Mouse (Mus musculus): ENCODE data around the gene Tmem156. TPM values are rescaled to one million over a fixed set of nuclear protein-coding genes. Genes with fewer than 3 reads are reported as not detected.

Gene Tmem156
- polyA plus RNA-seq, 1 experiment from 2014 or later = 1.9 TPM

DNA sequence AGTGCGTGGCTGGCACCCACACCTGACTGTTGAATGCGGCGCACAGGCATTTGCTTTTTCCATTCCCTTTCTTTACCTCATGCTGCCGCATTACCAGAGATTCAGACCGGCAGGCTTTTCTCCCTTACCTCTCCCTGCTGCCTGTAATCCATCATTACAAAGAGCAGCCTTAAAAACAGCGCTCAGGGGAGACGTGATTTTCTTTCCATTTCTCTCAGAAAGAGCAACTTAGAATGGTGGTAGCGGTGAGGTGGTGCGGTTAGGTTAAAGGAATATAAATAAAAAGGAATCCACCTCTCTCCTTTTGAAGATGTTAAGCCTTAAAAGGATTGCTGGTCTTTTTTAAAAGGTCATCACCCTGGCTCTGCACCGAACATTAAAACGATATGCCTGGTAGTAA is 22.1 kb downstream of the Tmem156 start:
- Histone ChIP-seq H3K27me3 (ENCODE audit: control insufficient read depth, insufficient read depth, low read length) (no peaks in the 10 kb centered on the region), H3K27ac (ENCODE audit: low read length) (no peak overlapping the region), H3K36me3 (ENCODE audit: control insufficient read depth, insufficient read depth, low read length) (no peaks in the 10 kb centered on the region), H3K4me2 (ENCODE audit: low read depth, low read length) (no peak overlapping the region), H3K4me3 (replicated peaks; ENCODE audit: low read length) (no peak overlapping the region), H3K9me3 (replicated peaks; ENCODE audit: control insufficient read depth, low read length) (no peaks in the 10 kb centered on the region), H3K4me1 (ENCODE audit: control insufficient read depth, insufficient read depth, low read length) (no peaks in the 10 kb centered on the region), H3K9ac (ENCODE audit: low read length) (no peak overlapping the region)
- no peak for ATAC-seq (ENCODE audit: insufficient read depth, low FRiP score)
- WGBS = 49% methylated on average over 11 of the region's 11 CpGs

DNA sequence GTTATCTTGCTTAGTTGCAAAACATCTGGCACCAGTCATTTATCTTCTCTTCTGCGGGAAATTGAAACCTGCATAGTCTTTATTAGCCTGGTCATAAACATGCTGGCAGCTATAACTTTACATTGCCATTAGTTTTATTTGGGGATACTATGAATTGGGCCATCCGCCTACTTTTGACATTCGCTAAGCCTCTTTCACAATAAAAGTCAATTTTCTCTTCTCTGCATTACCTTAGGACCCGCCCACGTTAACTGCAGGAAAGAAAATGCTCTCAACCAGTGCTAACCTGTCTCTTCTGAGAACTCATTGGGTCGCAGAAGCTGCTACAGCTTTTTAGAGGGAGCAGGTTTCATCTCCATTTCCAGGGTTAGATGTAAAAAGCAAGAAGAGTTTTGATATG is 23.8 kb downstream of the Tmem156 start:
- WGBS = 63% methylated on average over 6 of the region's 6 CpGs
- Histone ChIP-seq H3K36me3 (ENCODE audit: control insufficient read depth, insufficient read depth, low read length) (no peaks in the 10 kb centered on the region), H3K9ac (ENCODE audit: low read length) (no peak overlapping the region), H3K9me3 (replicated peaks; ENCODE audit: control insufficient read depth, low read length) (no peaks in the 10 kb centered on the region), H3K27me3 (ENCODE audit: control insufficient read depth, insufficient read depth, low read length) (no peaks in the 10 kb centered on the region), H3K27ac (ENCODE audit: low read length) (no peak overlapping the region), H3K4me2 (ENCODE audit: low read depth, low read length) (no peak overlapping the region), H3K4me1 (ENCODE audit: control insufficient read depth, insufficient read depth, low read length) (no peaks in the 10 kb centered on the region), H3K4me3 (replicated peaks; ENCODE audit: low read length) (no peak overlapping the region)
- no peak for ATAC-seq (ENCODE audit: insufficient read depth, low FRiP score)

DNA sequence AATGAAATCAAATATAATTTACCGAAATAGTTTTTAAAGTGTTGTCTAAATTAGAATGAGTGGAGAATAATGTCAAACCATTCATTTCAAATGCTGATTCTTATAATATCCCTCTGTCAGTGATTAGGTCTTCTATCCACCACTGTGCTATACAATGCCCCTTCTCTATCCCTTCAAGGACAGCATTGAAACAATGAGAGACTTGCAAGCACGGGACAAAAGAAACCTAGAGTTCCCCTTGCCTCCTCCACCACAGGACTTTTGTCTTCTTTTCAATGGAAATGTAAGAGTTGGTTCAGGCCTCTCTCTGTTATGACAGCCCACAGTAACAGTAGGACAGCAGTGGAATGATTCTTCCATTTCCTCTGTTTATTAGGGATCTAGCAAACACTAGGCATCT is 28.7 kb downstream of the Tmem156 start:
- no peak overlapping the region for H3K9ac ChIP-seq (ENCODE audit: low read length)
- H3K27me3 ChIP-seq (ENCODE audit: control insufficient read depth, insufficient read depth, low read length) = no peaks in the 10 kb centered on the region
- no peaks in the 10 kb centered on the region for H3K4me1 ChIP-seq (ENCODE audit: control insufficient read depth, insufficient read depth, low read length)
- H3K4me3 ChIP-seq (replicated peaks; ENCODE audit: low read length) = no peak overlapping the region
- H3K9me3 ChIP-seq (replicated peaks; ENCODE audit: control insufficient read depth, low read length) = no peaks in the 10 kb centered on the region
- WGBS = 85% methylated on average over 2 of the region's 2 CpGs
- ATAC-seq (ENCODE audit: insufficient read depth, low FRiP score) = no peak
- H3K27ac ChIP-seq (ENCODE audit: low read length) = no peak overlapping the region
- no peaks in the 10 kb centered on the region for H3K36me3 ChIP-seq (ENCODE audit: control insufficient read depth, insufficient read depth, low read length)
- H3K4me2 ChIP-seq (ENCODE audit: low read depth, low read length) = no peak overlapping the region

DNA sequence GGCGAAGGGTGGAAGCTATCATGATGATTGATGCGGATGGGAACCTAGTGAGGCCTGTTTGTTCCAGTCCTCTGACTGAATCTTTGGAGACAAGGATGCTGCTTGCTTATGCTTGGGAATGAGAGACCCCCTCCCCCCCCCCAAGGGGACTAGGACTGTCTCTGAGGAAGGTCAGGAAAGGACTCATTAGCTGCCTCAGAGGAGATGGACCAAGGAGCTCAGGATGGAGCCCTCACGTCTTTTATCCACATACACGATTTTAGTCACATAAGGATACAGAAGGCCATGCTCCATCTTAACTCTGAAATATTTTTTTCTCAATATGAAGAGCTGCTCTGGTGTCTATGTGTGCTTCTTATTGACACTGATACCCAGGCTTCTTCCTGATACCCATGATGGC is 29.7 kb downstream of the Tmem156 start:
- H3K9me3 ChIP-seq (replicated peaks; ENCODE audit: control insufficient read depth, low read length) = no peaks in the 10 kb centered on the region
- H3K36me3 ChIP-seq (ENCODE audit: control insufficient read depth, insufficient read depth, low read length) = no peaks in the 10 kb centered on the region
- H3K27me3 ChIP-seq (ENCODE audit: control insufficient read depth, insufficient read depth, low read length) = no peaks in the 10 kb centered on the region
- H3K4me3 ChIP-seq (replicated peaks; ENCODE audit: low read length) = no peak overlapping the region
- H3K4me1 ChIP-seq (ENCODE audit: control insufficient read depth, insufficient read depth, low read length) = no peaks in the 10 kb centered on the region
- no peak overlapping the region for H3K9ac ChIP-seq (ENCODE audit: low read length)
- no peak for ATAC-seq (ENCODE audit: insufficient read depth, low FRiP score)
- H3K4me2 ChIP-seq (ENCODE audit: low read depth, low read length) = no peak overlapping the region
- no peak overlapping the region for H3K27ac ChIP-seq (ENCODE audit: low read length)
- WGBS = 89% methylated on average over 4 of the region's 4 CpGs

DNA sequence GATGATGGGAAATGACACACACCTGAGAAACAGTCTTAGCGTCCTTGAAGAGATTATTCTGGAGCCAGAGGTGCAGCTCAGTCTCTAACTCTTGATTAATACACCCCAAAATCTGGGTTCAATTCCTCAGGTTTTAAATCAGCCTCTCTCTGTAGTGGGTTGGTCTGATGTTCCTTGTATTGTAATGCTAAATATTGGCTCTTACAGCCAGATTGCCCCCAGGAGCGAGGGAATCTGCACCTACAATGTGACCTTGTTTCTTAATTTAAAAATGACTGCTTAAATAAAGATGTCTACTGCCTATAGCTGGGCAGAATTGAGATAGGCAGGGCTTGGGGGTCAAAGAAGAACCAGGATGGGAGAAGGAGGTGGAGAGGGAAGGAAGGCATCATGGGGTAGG is 32.1 kb downstream of the Tmem156 start:
- no peak overlapping the region for H3K4me2 ChIP-seq (ENCODE audit: low read depth, low read length)
- no peak overlapping the region for H3K9ac ChIP-seq (ENCODE audit: low read length)
- 78% methylated on average over 2 of the region's 2 CpGs for WGBS
- no peak overlapping the region for H3K27ac ChIP-seq (ENCODE audit: low read length)
- no peaks in the 10 kb centered on the region for H3K36me3 ChIP-seq (ENCODE audit: control insufficient read depth, insufficient read depth, low read length)
- no peak for ATAC-seq (ENCODE audit: insufficient read depth, low FRiP score)
- H3K9me3 ChIP-seq (replicated peaks; ENCODE audit: control insufficient read depth, low read length) = no peaks in the 10 kb centered on the region
- no peak overlapping the region for H3K4me3 ChIP-seq (replicated peaks; ENCODE audit: low read length)
- H3K4me1 ChIP-seq (ENCODE audit: control insufficient read depth, insufficient read depth, low read length) = no peaks in the 10 kb centered on the region
- no peaks in the 10 kb centered on the region for H3K27me3 ChIP-seq (ENCODE audit: control insufficient read depth, insufficient read depth, low read length)

DNA sequence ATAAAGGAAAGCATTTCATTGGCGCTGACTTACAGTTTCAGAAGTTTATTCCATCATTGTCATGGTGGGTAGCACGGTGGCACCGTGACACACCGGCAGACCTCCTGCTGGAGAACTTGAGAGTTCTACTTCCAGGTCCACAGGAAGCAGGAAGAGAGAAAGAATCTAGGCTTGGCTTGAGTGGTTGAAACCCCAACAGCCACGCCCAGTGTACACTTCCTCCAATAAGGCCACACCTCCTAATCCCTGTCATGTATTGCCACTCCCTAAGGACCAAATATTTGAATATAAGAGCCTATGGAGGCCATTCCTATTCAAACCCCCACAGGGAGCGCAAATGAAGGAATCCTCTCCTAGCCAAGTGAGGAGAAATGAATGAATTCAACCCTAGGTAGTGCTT is 34.3 kb downstream of the Tmem156 start:
- H3K4me1 ChIP-seq (ENCODE audit: control insufficient read depth, insufficient read depth, low read length) = no peaks in the 10 kb centered on the region

DNA sequence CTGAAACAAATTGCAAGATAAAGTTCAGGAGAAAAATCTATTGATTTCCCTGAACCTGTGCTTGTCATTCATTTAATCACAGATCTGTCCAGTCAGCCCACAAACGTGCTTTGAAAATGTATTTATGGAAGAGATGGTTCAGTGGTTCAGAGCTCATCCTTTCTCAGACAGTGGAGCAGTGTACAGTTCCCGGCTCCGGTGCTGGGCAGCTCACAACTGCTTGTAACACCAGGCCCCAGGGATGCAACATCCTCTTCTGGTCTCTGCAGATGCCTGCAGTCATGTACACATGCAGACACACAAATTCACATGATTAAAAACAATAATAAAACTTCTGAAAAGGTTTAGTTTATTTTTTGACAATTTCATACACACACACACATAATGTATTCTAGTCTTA is 40.4 kb downstream of the Tmem156 start:
- Histone ChIP-seq H3K4me1 (ENCODE audit: control insufficient read depth, insufficient read depth, low read length) (no peaks in the 10 kb centered on the region), H3K27ac (ENCODE audit: low read length) (no peak overlapping the region), H3K4me3 (replicated peaks; ENCODE audit: low read length) (no peak overlapping the region), H3K27me3 (ENCODE audit: control insufficient read depth, insufficient read depth, low read length) (no peaks in the 10 kb centered on the region), H3K9ac (ENCODE audit: low read length) (no peak overlapping the region), H3K36me3 (ENCODE audit: control insufficient read depth, insufficient read depth, low read length) (no peaks in the 10 kb centered on the region), H3K9me3 (replicated peaks; ENCODE audit: control insufficient read depth, low read length) (no peaks in the 10 kb centered on the region), H3K4me2 (ENCODE audit: low read depth, low read length) (no peak overlapping the region)
- WGBS = 73% methylated on average over 3 of the region's 3 CpGs
- ATAC-seq (ENCODE audit: insufficient read depth, low FRiP score) = no peak

More for the DNA sequence above, 34.3 kb downstream of the Tmem156 start:
- Histone ChIP-seq H3K27ac (ENCODE audit: low read length) (no peak overlapping the region), H3K9me3 (replicated peaks; ENCODE audit: control insufficient read depth, low read length) (no peaks in the 10 kb centered on the region), H3K36me3 (ENCODE audit: control insufficient read depth, insufficient read depth, low read length) (no peaks in the 10 kb centered on the region), H3K27me3 (ENCODE audit: control insufficient read depth, insufficient read depth, low read length) (no peaks in the 10 kb centered on the region), H3K9ac (ENCODE audit: low read length) (no peak overlapping the region), H3K4me3 (replicated peaks; ENCODE audit: low read length) (no peak overlapping the region), H3K4me2 (ENCODE audit: low read depth, low read length) (no peak overlapping the region)
- no peak for ATAC-seq (ENCODE audit: insufficient read depth, low FRiP score)
- WGBS = 95% methylated on average over 6 of the region's 6 CpGs

DNA sequence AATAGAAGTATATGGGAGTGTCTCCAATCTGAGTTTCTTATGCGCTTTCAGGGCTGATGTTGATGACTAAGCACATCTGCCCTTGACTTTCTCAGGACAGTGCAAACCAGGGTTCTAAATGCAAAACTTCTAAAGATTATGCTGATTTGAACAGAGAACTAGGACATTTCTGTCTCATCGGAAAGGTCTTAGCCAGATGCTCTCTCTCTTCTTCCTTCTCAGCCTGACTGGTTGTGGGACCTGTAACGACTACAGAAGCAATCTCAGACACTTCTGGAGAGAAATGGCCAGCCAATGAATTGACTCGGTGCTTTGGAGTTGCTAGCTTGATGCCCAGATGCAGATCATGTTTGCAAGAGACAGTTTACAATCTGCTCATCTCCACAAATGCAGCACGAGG is 42.1 kb downstream of the Tmem156 start:
- no peaks in the 10 kb centered on the region for H3K36me3 ChIP-seq (ENCODE audit: control insufficient read depth, insufficient read depth, low read length)
- WGBS = 83% methylated on average over 5 of the region's 5 CpGs
- ATAC-seq (ENCODE audit: insufficient read depth, low FRiP score) = no peak

DNA sequence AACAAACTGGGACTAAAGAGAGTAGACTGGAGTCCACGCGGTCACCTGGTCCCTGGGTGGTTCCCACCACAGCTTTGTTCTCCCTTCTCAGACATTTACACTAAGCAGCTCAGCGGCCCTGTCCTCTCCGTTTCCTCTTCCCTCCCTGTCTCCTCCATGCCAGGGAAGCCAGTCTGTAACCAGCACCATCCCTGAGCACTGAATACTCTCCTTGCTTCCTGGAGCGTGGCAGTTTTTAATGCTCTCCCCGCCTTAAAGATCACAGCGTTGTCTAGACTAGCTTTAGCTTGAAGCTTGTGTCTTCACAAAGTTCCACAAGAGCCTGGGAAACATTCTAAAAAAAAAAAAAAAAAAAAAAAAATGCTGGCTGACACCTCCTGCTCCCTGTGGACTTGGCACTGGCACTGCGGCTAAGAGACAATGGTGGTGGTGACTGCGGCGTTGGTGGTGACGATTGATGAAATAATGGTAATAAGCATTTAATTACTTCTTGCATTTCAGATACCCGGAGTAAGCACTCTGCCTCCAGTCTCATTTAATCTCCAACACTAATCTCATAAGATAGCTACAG is 44.6 kb downstream of the Tmem156 start:
- WGBS = 69% methylated on average over 12 of the region's 12 CpGs
- Histone ChIP-seq H3K9ac (ENCODE audit: low read length) (no peak overlapping the region), H3K36me3 (ENCODE audit: control insufficient read depth, insufficient read depth, low read length) (no peaks in the 10 kb centered on the region), H3K4me2 (ENCODE audit: low read depth, low read length) (no peak overlapping the region), H3K27me3 (ENCODE audit: control insufficient read depth, insufficient read depth, low read length) (no peaks in the 10 kb centered on the region), H3K4me3 (replicated peaks; ENCODE audit: low read length) (no peak overlapping the region), H3K4me1 (ENCODE audit: control insufficient read depth, insufficient read depth, low read length) (no peaks in the 10 kb centered on the region), H3K27ac (ENCODE audit: low read length) (no peak overlapping the region), H3K9me3 (replicated peaks; ENCODE audit: control insufficient read depth, low read length) (no peaks in the 10 kb centered on the region)
- ATAC-seq (ENCODE audit: insufficient read depth, low FRiP score) = no peak

More for the DNA sequence above, 42.1 kb downstream of the Tmem156 start:
- Histone ChIP-seq H3K9me3 (replicated peaks; ENCODE audit: control insufficient read depth, low read length) (no peaks in the 10 kb centered on the region), H3K4me2 (ENCODE audit: low read depth, low read length) (no peak overlapping the region), H3K4me3 (replicated peaks; ENCODE audit: low read length) (no peak overlapping the region), H3K27me3 (ENCODE audit: control insufficient read depth, insufficient read depth, low read length) (no peaks in the 10 kb centered on the region), H3K27ac (ENCODE audit: low read length) (no peak overlapping the region), H3K4me1 (ENCODE audit: control insufficient read depth, insufficient read depth, low read length) (no peaks in the 10 kb centered on the region), H3K9ac (ENCODE audit: low read length) (no peak overlapping the region)

All from stomach, embryonic 16.5 days (tissue).